Mouse (Mus musculus): ENCODE measurements around the gene Tyk2. TPM values are rescaled to one million over a fixed set of nuclear protein-coding genes. Genes with fewer than 3 reads are reported as not detected.

The Tyk2 gene
- polyA plus RNA-seq, 1 experiment from 2014 or later = 10.8 TPM

DNA sequence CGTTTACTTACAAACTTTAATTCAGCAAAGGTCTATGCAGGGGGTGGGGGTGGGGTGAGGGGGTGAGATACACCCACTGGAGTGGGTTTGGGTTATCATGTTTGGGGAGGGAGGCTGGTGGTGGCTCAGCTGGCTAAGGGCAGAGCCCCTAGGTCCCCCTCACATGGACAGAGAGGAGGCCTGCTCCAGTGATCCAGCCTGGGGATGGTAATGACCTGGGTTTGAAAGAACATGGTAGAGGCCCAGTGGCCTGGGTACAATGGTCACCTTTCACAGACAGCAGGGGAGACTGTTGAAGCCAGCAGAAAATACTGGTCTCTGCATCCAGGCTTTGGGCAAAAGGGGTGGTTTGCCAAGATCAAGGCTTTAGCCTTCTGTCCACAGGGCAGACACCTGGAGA, 56.9 kb downstream of the Tyk2 start:
- H3K4me3 ChIP-seq (ENCODE audit: low read depth, low read length) = no peak overlapping the region

GRCm38 (mm10) chr9:21073044-21073840, 57.8 kb downstream of the Tyk2 start, which contains the start of the genes Gm49373 and Fdx1l:
Gene Gm49373, minus strand, starts transcription at chr9:21073096.
Gene Fdx1l, minus strand, starts transcription at chr9:21073614.
- Histone ChIP-seq H3K27ac (ENCODE audit: low read depth, low read length) (no peak within 1 kb of the TSS), H3K4me3 (ENCODE audit: low read depth, low read length) (peak within 1 kb of the TSS; percentile 81), H3K27me3 (ENCODE audit: control insufficient read depth, insufficient read depth, low read length) (no peaks in the 10 kb centered on the region), H3K36me3 (ENCODE audit: control insufficient read depth, insufficient read depth, low read length) (peaks cover 7% of the 10 kb centered on the region; the same call in 1 of the 2 replicates), H3K9me3 (ENCODE audit: control insufficient read depth, low read length) (no peaks in the 10 kb centered on the region), H3K9ac (ENCODE audit: low read length) (peak within 1 kb of the TSS; percentile 87), H3K4me2 (ENCODE audit: low read depth, low read length, severe bottlenecking) (peak within 1 kb of the TSS; percentile 78), H3K4me1 (replicated peaks; ENCODE audit: control insufficient read depth, insufficient read depth, low read length) (no peaks in the 10 kb centered on the region)
- ATAC-seq (replicated peaks; ENCODE audit: low FRiP score) (peak; percentile 96), DNase-seq (ENCODE audit: low spot score) (peak; percentile 91)
- whole genome bisulfite sequencing = 2% methylated on average over 58 of the region's 58 CpGs

More for the DNA sequence above, 56.9 kb downstream of the Tyk2 start:
- ATAC-seq (replicated peaks; ENCODE audit: low FRiP score) (no peak), DNase-seq (ENCODE audit: low spot score) (no peak)
- 77% methylated on average over 1 of the region's 1 CpGs for WGBS
- no peak overlapping the region for H3K4me2 ChIP-seq (ENCODE audit: low read depth, low read length, severe bottlenecking)
- H3K36me3 ChIP-seq (ENCODE audit: control insufficient read depth, insufficient read depth, low read length) = peaks cover 7% of the 10 kb centered on the region; the same call in 1 of the 2 replicates
- no peak overlapping the region for H3K9ac ChIP-seq (ENCODE audit: low read length)
- no peaks in the 10 kb centered on the region for H3K9me3 ChIP-seq (ENCODE audit: control insufficient read depth, low read length)
- no peaks in the 10 kb centered on the region for H3K27me3 ChIP-seq (ENCODE audit: control insufficient read depth, insufficient read depth, low read length)
- no peak overlapping the region for H3K27ac ChIP-seq (ENCODE audit: low read depth, low read length)
- H3K4me1 ChIP-seq (replicated peaks; ENCODE audit: control insufficient read depth, insufficient read depth, low read length) = no peaks in the 10 kb centered on the region

DNA sequence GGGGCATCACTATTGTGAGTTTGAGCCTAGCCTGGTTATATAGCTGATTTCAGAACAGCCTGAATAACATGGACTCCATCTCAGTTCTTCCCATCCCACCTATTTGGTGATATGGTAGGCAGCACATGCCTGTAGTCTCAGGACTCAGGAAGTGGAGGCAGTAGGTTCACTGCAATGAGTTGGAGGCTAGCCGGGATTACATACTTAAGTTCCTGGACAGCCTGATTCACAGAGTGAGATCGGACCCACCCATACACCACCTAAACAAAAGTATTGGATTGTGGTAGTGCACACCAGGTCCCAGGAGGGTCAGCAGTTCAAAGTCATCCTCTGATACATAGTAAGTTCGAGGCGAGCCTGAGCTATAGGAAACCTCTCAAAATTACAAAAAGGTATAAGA, 58.4 kb downstream of the Tyk2 start:
- H3K36me3 ChIP-seq (ENCODE audit: control insufficient read depth, insufficient read depth, low read length) = peaks cover 5% of the 10 kb centered on the region; the same call in 1 of the 2 replicates
- H3K27ac ChIP-seq (ENCODE audit: low read depth, low read length) = no peak overlapping the region
- peak overlapping the region; percentile 78 for H3K4me2 ChIP-seq (ENCODE audit: low read depth, low read length, severe bottlenecking)
- WGBS = 16% methylated on average over 4 of the region's 4 CpGs
- H3K9ac ChIP-seq (ENCODE audit: low read length) = peak overlapping the region; percentile 87
- H3K27me3 ChIP-seq (ENCODE audit: control insufficient read depth, insufficient read depth, low read length) = no peaks in the 10 kb centered on the region
- DNase-seq (ENCODE audit: low spot score) (no peak), ATAC-seq (replicated peaks; ENCODE audit: low FRiP score) (0 out of 2 replicates have a peak, but pooled peaks have one; percentile 2)
- no peaks in the 10 kb centered on the region for H3K9me3 ChIP-seq (ENCODE audit: control insufficient read depth, low read length)
- H3K4me1 ChIP-seq (replicated peaks; ENCODE audit: control insufficient read depth, insufficient read depth, low read length) = no peaks in the 10 kb centered on the region
- peak overlapping the region; percentile 81 for H3K4me3 ChIP-seq (ENCODE audit: low read depth, low read length)

DNA sequence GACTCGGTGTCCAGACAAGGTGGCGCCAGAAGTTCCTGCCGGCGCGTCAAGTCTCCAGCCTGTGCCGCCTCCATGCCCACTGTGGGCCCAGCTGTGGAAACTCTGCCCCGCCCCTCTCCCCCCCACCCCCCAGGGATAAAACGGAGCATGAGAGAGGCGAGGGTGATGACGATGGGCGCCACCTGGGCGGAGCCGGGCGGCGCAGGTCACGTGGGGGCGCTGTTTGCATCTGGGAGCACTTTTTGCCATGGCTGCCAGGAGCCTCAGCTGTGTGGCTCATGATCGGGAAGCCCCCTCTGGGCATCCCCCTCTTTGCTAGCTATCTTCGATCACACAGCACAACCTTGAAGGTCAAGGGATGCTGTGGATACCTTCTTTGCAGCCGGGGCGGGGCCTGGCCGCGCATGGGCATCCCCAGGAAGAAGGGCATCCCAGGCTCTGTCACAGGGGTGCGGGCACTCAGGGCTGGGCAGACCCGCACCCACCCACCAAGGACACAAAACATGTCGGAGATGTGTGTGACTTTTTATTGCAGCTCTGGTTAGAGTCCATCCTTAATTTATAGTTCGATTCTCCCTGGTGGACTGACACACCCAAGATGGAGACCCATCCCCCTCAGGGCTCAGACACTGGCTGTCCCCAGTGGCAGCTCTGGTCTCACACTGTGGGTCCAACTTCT, 63.9 kb downstream of the Tyk2 start, which contains the start of gene Zglp1:
Gene Zglp1 (minus strand): TSS at position 88 of the 679 bp plus-strand sequence.
- Histone ChIP-seq H3K36me3 (ENCODE audit: control insufficient read depth, insufficient read depth, low read length) (peaks cover 5% of the 10 kb centered on the region), H3K9me3 (ENCODE audit: control insufficient read depth, low read length) (no peaks in the 10 kb centered on the region), H3K4me3 (ENCODE audit: low read depth, low read length) (no peak within 1 kb of the TSS), H3K4me2 (ENCODE audit: low read depth, low read length, severe bottlenecking) (no peak within 1 kb of the TSS), H3K4me1 (replicated peaks; ENCODE audit: control insufficient read depth, insufficient read depth, low read length) (no peaks in the 10 kb centered on the region), H3K9ac (ENCODE audit: low read length) (no peak within 1 kb of the TSS), H3K27ac (ENCODE audit: low read depth, low read length) (no peak within 1 kb of the TSS), H3K27me3 (ENCODE audit: control insufficient read depth, insufficient read depth, low read length) (no peaks in the 10 kb centered on the region)
- 92% methylated on average over 27 of the region's 27 CpGs for WGBS
- ATAC-seq (replicated peaks; ENCODE audit: low FRiP score) (no peak), DNase-seq (ENCODE audit: low spot score) (no peak)

- no peaks in the 10 kb centered on the region for H3K4me1 ChIP-seq (replicated peaks; ENCODE audit: control insufficient read depth, insufficient read depth, low read length)
- ATAC-seq (replicated peaks; ENCODE audit: low FRiP score) (no peak), DNase-seq (ENCODE audit: low spot score) (peak; percentile 35)
- no peak overlapping the region for H3K9ac ChIP-seq (ENCODE audit: low read length)
- H3K27ac ChIP-seq (ENCODE audit: low read depth, low read length) = no peak overlapping the region
- no peak overlapping the region for H3K4me2 ChIP-seq (ENCODE audit: low read depth, low read length, severe bottlenecking)
- no peak overlapping the region for H3K4me3 ChIP-seq (ENCODE audit: low read depth, low read length)
- WGBS = 85% methylated on average over 2 of the region's 2 CpGs
- no peaks in the 10 kb centered on the region for H3K27me3 ChIP-seq (ENCODE audit: control insufficient read depth, insufficient read depth, low read length)
- peaks cover 5% of the 10 kb centered on the region for H3K36me3 ChIP-seq (ENCODE audit: control insufficient read depth, insufficient read depth, low read length)
- H3K9me3 ChIP-seq (ENCODE audit: control insufficient read depth, low read length) = no peaks in the 10 kb centered on the region
These were observed 68.1 kb downstream of the Tyk2 start for GRCm38 (mm10) chr9:21062928-21063327.

Small RNA genes within 50 kb of the gene (microRNA-seq; reads per million reads assigned to microRNA genes)
- 3.4 reads per million for gene Mir7082 (ENCODE audit: insufficient number of aligned reads)

Other genes with a start within 250 kb of the Tyk2 start
- 71.2 and 75.1 TPM in 2 replicates for gene Ppan, start 243.1 kb downstream of the Tyk2 start, polyA plus RNA-seq (2014; fragmentation: Nextera tagmentation; extraction: Ambion mirVana)
- gene Eif3g, start 232.6 kb downstream of the Tyk2 start, polyA plus RNA-seq (2014; fragmentation: Nextera tagmentation; extraction: Ambion mirVana) = 334 and 367 TPM in 2 replicates
- 93.4 and 94.8 TPM in 2 replicates for gene Dnmt1, start 171.4 kb downstream of the Tyk2 start, polyA plus RNA-seq (2014; fragmentation: Nextera tagmentation; extraction: Ambion mirVana)
- 22.1 TPM in 2 replicates for gene S1pr2, start 154.5 kb downstream of the Tyk2 start, polyA plus RNA-seq (2014; fragmentation: Nextera tagmentation; extraction: Ambion mirVana)
- gene Mrpl4, start 128.5 kb downstream of the Tyk2 start, polyA plus RNA-seq (2014; fragmentation: Nextera tagmentation; extraction: Ambion mirVana) = 119 and 130 TPM in 2 replicates
- 4.2 and 4.8 TPM in 2 replicates for gene Icam1, start 115.3 kb downstream of the Tyk2 start, polyA plus RNA-seq (2014; fragmentation: Nextera tagmentation; extraction: Ambion mirVana)
- 5.8 and 6.2 TPM in 2 replicates for gene Icam4, start 101.9 kb downstream of the Tyk2 start, polyA plus RNA-seq (2014; fragmentation: Nextera tagmentation; extraction: Ambion mirVana)
- gene Icam5, start 99.2 kb downstream of the Tyk2 start, polyA plus RNA-seq (2014; fragmentation: Nextera tagmentation; extraction: Ambion mirVana) = not detected in 2 replicates
- 1.2 and 2.9 TPM in 2 replicates for gene Zglp1, start 64.2 kb downstream of the Tyk2 start, polyA plus RNA-seq (2014; fragmentation: Nextera tagmentation; extraction: Ambion mirVana)
- 1.4 and 1.5 TPM in 2 replicates for gene Gm49373, start 58.1 kb downstream of the Tyk2 start, polyA plus RNA-seq (2014; fragmentation: Nextera tagmentation; extraction: Ambion mirVana)
- 46.9 and 54.6 TPM in 2 replicates for gene Fdx1l, start 57.6 kb downstream of the Tyk2 start, polyA plus RNA-seq (2014; fragmentation: Nextera tagmentation; extraction: Ambion mirVana)
- 3.9 and 4.5 TPM in 2 replicates for gene Gm38431, start 39.2 kb downstream of the Tyk2 start, polyA plus RNA-seq (2014; fragmentation: Nextera tagmentation; extraction: Ambion mirVana)
- gene Raver1, start 39.2 kb downstream of the Tyk2 start, polyA plus RNA-seq (2014; fragmentation: Nextera tagmentation; extraction: Ambion mirVana) = 118 and 124 TPM in 2 replicates
- 300 and 308 TPM in 2 replicates for gene Cdc37, start 18.7 kb upstream of the Tyk2 start, polyA plus RNA-seq (2014; fragmentation: Nextera tagmentation; extraction: Ambion mirVana)
- gene Pde4a, start 34.5 kb upstream of the Tyk2 start, polyA plus RNA-seq (2014; fragmentation: Nextera tagmentation; extraction: Ambion mirVana) = 7.0 and 8.4 TPM in 2 replicates
- gene Keap1, start 108.1 kb upstream of the Tyk2 start, polyA plus RNA-seq (2014; fragmentation: Nextera tagmentation; extraction: Ambion mirVana) = 35.9 and 41.3 TPM in 2 replicates
- 0.09 and 0.11 TPM in 2 replicates for gene S1pr5, start 117.2 kb upstream of the Tyk2 start, polyA plus RNA-seq (2014; fragmentation: Nextera tagmentation; extraction: Ambion mirVana)
- gene Atg4d, start 134.1 kb upstream of the Tyk2 start, polyA plus RNA-seq (2014; fragmentation: Nextera tagmentation; extraction: Ambion mirVana) = 55.7 and 57.9 TPM in 2 replicates
- 16.3 and 22.3 TPM in 2 replicates for gene Kri1, start 156.7 kb upstream of the Tyk2 start, polyA plus RNA-seq (2014; fragmentation: Nextera tagmentation; extraction: Ambion mirVana)
- gene Cdkn2d, start 160.2 kb upstream of the Tyk2 start, polyA plus RNA-seq (2014; fragmentation: Nextera tagmentation; extraction: Ambion mirVana) = 58.6 and 60.8 TPM in 2 replicates
- 1.4 and 2.6 TPM in 2 replicates for gene Ap1m2, start 181.1 kb upstream of the Tyk2 start, polyA plus RNA-seq (2014; fragmentation: Nextera tagmentation; extraction: Ambion mirVana)
- gene Slc44a2, start 189.5 kb upstream of the Tyk2 start, polyA plus RNA-seq (2014; fragmentation: Nextera tagmentation; extraction: Ambion mirVana) = 71.0 and 76.3 TPM in 2 replicates
- 295 and 297 TPM in 2 replicates for gene Ilf3, start 236.6 kb upstream of the Tyk2 start, polyA plus RNA-seq (2014; fragmentation: Nextera tagmentation; extraction: Ambion mirVana)

All from forebrain, embryonic 11.5 days (tissue).